Mouse (Mus musculus) neural tube, embryonic 10.5 days (tissue): ENCODE data around the gene Rnd2.
"Not testable (repeated sequence)": the region's sequence is repeated elsewhere in the genome, so short reads cannot be mapped to it uniquely, and the experiment has no call there.

Source experiments
- DNase-seq: peaks from one replicate; pipeline ENCODE4 v3.0.0-alpha.2; 2017; ENCODE audit warnings: low spot score; ENCODE audit errors: extremely low spot score

Gene Rnd2

GRCm38 (mm10) chr11:101464211-101465100, at the start of gene Rnd2:
Gene Rnd2, plus strand, starts transcription at chr11:101464999.
- DNase-seq: no peak

GRCm38 (mm10) chr11:101415306-101415705, 49.5 kb upstream of the Rnd2 start:
- no peak for DNase-seq

GRCm38 (mm10) chr11:101416433-101417100, 48.2 kb upstream of the Rnd2 start:
- peak; percentile 18 for DNase-seq

GRCm38 (mm10) chr11:101417101-101417855, 47.5 kb upstream of the Rnd2 start, which contains the start of gene Aarsd1:
Gene Aarsd1, minus strand, starts transcription at chr11:101417615.
- DNase-seq: peak; percentile 91

- DNase-seq: no peak
Observed at GRCm38 (mm10) chr11:101418991-101419390, 45.8 kb upstream of the Rnd2 start.

- DNase-seq: no peak
Observed at GRCm38 (mm10) chr11:101419610-101420009, 45.2 kb upstream of the Rnd2 start.

- DNase-seq: no peak
Observed at GRCm38 (mm10) chr11:101420148-101420547, 44.7 kb upstream of the Rnd2 start.

- peak; percentile 54 for DNase-seq
Observed at GRCm38 (mm10) chr11:101424105-101424851, 40.5 kb upstream of the Rnd2 start, which contains the start of gene Gm27029. Gene Gm27029, minus strand, starts transcription at chr11:101424796.

- peak; percentile 99 for DNase-seq
Observed at GRCm38 (mm10) chr11:101424925-101425813, 39.6 kb upstream of the Rnd2 start, which contains the start of the genes Rundc1 and Ptges3l. Gene Rundc1, plus strand, starts transcription at chr11:101425085. Gene Ptges3l, minus strand, starts transcription at chr11:101425333.

- DNase-seq: no peak
Observed at GRCm38 (mm10) chr11:101426165-101426564, 38.6 kb upstream of the Rnd2 start.

GRCm38 (mm10) chr11:101431327-101431726, 33.5 kb upstream of the Rnd2 start:
- no peak for DNase-seq

- no peak for DNase-seq
Observed at GRCm38 (mm10) chr11:101433396-101433795, 31.4 kb upstream of the Rnd2 start.

- DNase-seq: no peak
Observed at GRCm38 (mm10) chr11:101435831-101436230, 29.0 kb upstream of the Rnd2 start.

- no peak for DNase-seq
Observed at GRCm38 (mm10) chr11:101436916-101437315, 27.9 kb upstream of the Rnd2 start.

GRCm38 (mm10) chr11:101438006-101438405, 26.8 kb upstream of the Rnd2 start:
- not testable (repeated sequence) for DNase-seq

GRCm38 (mm10) chr11:101441450-101442126, 23.2 kb upstream of the Rnd2 start:
- DNase-seq: not testable (repeated sequence)

- peak; percentile 99 for DNase-seq
Observed at GRCm38 (mm10) chr11:101442127-101442693, 22.6 kb upstream of the Rnd2 start, which contains the start of gene Rpl27. Gene Rpl27, plus strand, starts transcription at chr11:101442298.

GRCm38 (mm10) chr11:101442760-101443159, 22.0 kb upstream of the Rnd2 start:
- no peak for DNase-seq

- DNase-seq: peak; percentile 29
Observed at GRCm38 (mm10) chr11:101446319-101446718, 18.5 kb upstream of the Rnd2 start.
